Mouse (Mus musculus) brain, embryonic 14.5 days (tissue): Measurements from ENCODE around the gene BC034090.

ENCODE experiments used
- CTCF ChIP-seq: fragments of 200-500 bp; IDR thresholded peaks from 2 replicates; pipeline ENCODE4 v1.5.1; 2012; ENCODE audit warnings: inconsistent platforms, mild to moderate bottlenecking, moderate library complexity, borderline replicate concordance; ENCODE audit not compliant: insufficient read depth, insufficient read length; ENCODE audit errors: extremely low read depth
- POLR2A ChIP-seq: fragments of 200-500 bp; IDR thresholded peaks from 2 replicates; pipeline ENCODE4 v1.6.1; 2012; ENCODE audit warnings: mild to moderate bottlenecking, inconsistent platforms, borderline replicate concordance; ENCODE audit not compliant: poor library complexity, insufficient read depth, insufficient read length, severe bottlenecking; ENCODE audit errors: extremely low read depth

DNA sequence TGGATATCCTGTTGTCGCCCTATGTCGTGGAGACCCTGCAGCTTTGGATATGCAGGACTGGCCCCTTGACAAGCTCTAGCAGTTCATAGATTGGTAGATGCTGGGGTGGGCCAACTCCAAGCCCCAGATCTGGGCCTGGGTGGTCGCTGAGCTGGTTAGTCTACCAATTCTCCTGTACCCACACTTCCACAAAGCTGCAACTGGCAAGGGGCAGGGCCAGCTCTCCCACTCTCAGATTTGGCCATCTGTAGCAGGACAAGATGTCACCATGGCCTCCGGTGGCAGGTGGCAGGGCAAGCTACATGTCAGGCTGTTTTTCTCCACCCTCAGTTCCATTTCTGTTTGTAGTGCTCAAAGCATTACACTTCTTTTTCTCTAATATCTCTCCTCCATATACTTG, 55.6 kb downstream of the BC034090 start:
- no peak for TF ChIP-seq CTCF
- TF ChIP-seq POLR2A = no peak
